Mouse (Mus musculus) monocyte, adult 5-6 weeks (primary cell): ENCODE results near the gene Prickle2. TPM values are rescaled to one million over a fixed set of nuclear protein-coding genes. Genes with fewer than 3 reads are reported as not detected.

Experiments used
- ATAC-seq: fragments of 153-309, 156-312 bp; replicated peaks from 2 replicates; pipeline ENCODE4 v1.8.0; 2017; ENCODE audit warnings: mild to moderate bottlenecking; ENCODE audit not compliant: low TSS enrichment, insufficient number of reproducible peaks, severe bottlenecking, poor library complexity, low FRiP score
- total RNA-seq: library from RNA; stranded (forward); fragments of 200-1000, 200-491, 200-594 nt; gene quantifications from 3 replicates; pipeline ENCODE4 v1.2.3, GENCODE M21; 2017

The Prickle2 gene
- total RNA-seq, 1 experiment from 2014 or later: not detected

- ATAC-seq: no peak
Observed at GRCm38 (mm10) chr6:92533306-92534063, 172.5 kb downstream of the Prickle2 start.

DNA sequence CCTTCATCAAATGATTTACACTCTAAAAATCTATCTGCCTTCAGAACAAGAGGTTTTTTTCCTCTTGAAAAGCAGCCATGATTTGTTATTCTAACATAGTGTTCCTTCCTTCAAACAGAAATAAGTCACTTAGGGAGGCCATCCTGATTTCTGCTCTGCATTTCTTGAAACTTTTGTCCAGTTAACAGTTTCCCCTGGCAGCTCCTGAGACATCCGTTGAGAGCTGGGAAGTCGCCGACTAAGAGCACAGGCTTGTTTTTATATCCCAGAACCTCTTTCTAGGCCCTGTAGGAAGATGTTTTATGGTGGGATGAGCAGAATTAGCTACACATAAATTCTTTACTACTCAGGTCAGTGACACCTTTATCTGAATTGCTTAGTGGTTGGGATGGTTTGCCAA lies 173.1 kb downstream of the Prickle2 start:
- no peak for ATAC-seq

GRCm38 (mm10) chr6:92532331-92532730 lies 173.6 kb downstream of the Prickle2 start:
- ATAC-seq: no peak

- ATAC-seq: no peak
Observed at GRCm38 (mm10) chr6:92526212-92526611, 179.7 kb downstream of the Prickle2 start.

DNA sequence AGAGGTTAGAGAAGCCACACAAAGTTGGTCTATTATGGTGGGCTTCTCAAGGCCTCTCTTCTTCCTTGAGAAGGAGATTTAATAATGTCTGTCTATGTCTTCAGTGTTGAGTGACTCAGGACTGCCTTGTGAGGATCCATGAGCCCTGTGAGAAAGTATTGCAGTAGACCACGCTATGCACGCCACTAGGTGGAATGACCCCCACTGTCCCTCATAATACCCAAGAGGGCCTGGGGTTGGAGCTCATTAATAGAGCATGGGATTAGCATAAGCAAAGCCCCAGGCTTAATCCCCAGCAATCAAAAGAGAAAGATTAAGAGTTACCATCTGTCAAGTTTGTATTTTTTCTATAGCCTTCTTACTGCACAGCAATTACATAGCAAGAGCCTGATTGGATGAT lies 180.3 kb downstream of the Prickle2 start:
- ATAC-seq: no peak

- ATAC-seq: no peak
Observed at GRCm38 (mm10) chr6:92521526-92522075, 184.4 kb downstream of the Prickle2 start.

GRCm38 (mm10) chr6:92520088-92520875 lies 185.7 kb downstream of the Prickle2 start:
- ATAC-seq: no peak

DNA sequence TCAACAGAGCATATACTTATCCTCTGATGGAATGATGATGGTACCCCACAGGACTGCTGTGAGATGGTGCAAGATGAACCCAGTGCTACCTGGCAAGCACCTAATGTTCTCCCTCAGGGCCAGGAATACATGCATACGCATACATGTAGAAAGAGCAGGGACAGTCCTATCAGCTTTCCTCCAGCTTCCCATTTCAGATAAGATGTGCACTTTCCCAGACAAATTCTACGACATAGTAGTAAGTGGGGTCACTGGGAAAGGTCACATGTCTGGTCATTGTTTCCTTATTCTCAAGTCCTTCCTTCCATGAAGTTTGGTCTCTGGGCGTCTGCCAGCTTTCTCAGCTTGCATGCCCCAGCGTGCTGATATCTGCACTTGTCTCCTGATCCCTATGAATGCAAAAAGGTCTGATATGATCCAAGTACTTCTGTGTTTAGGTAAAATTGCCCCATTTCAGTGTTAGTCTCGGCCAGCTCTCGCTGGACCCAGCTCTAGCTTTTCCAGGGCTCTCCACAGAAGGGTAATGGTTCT lies 187.5 kb downstream of the Prickle2 start:
- no peak for ATAC-seq

DNA sequence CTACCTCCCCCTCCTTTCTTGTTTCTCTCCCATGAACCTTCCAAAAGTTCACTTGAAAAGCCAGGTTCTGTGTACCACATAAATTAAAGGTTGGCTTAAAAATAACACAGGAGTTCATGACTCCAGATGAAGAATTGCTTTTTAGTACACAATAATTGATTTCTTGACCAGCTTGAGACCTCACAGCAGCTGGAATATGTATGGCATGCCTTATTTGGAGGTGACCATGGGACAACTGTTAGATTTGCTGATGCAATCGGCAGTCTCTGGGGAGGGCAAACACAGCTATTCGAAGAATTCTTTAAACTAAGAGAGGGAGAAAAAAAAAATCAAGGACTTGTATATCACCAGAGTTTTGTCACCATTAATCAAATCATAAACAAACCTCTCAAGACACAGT lies 189.0 kb downstream of the Prickle2 start:
- no peak for ATAC-seq

DNA sequence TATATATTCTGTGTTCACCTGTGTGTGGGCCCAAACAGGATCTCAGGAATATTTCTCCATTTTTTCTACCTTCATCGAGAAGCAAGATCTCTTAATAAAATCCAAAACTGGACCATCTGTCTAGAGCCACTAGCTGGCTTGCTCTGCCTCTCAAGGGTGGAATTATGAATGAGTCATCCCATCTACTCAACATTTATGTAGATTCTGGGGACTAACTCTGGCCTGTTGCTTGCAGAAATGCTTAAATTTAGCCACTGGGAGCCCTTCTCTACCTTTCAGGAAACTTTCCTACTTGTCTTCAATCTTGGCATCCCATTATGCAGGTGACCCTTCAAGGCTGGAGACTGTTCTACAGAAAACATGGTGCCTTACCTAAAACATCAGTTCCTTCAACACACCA lies 194.0 kb downstream of the Prickle2 start:
- no peak for ATAC-seq

- no peak for ATAC-seq
Observed at GRCm38 (mm10) chr6:92509712-92510111, 196.2 kb downstream of the Prickle2 start.

DNA sequence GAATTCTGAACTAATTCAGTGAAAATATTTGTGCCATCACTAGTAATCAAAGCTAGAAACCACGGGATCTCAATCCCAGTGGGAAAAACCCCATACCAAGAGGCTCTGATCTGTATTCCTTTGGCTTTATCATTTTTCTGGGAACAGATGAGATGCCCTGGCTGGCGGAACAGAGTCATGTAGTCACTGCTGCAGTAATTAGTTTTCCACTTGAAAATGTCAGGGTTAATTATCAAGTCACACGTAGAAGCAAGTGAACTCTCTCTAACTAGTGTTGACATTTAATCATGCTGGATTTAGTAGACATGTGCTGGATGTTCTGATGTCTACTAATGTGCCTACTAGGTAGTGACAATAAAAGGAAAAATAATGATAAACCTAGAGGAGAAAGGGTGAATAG lies 199.7 kb downstream of the Prickle2 start:
- ATAC-seq: no peak

DNA sequence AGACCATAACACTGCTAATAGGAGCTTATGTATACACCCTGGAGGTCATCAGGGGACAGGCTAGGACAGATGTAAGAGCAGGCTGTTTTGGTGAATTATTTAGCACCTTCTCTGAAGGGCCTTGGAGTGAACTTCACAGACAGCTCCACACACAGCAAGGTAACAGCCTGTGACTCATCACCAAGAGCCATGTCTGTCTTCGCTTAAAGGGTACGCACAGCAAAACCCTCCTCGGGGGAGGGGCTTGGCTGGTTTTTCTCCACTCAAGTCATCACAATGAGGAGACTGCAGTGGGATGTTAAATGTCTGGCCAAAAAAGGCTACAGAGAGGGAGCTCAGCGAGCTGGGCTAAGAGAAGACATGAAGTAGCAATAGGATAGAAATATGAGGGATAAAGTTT lies 206.5 kb downstream of the Prickle2 start:
- ATAC-seq: no peak

DNA sequence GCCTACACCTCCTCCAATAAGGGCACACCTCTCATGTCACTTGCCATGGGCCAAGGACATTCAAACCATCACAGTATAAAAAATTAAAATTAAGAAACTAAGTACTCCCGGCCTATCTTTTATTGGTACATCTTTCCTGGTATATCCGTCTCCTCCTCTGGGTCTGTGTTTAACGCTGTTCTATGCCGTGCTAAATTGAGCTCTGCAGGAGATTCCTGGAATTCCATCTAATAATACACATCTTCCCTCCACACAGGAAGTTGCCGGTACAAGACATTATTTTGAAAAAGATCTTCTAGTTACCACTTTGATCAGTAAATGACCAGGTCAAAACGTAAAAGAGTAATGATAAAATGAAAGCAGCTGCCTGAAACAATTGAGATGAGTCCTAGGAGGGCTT lies 207.4 kb downstream of the Prickle2 start:
- ATAC-seq: no peak

GRCm38 (mm10) chr6:92497279-92497678 lies 208.7 kb downstream of the Prickle2 start:
- no peak for ATAC-seq

GRCm38 (mm10) chr6:92495500-92495899 lies 210.5 kb downstream of the Prickle2 start:
- ATAC-seq: no peak

GRCm38 (mm10) chr6:92481690-92481956 lies 224.3 kb downstream of the Prickle2 start:
- no peak for ATAC-seq

DNA sequence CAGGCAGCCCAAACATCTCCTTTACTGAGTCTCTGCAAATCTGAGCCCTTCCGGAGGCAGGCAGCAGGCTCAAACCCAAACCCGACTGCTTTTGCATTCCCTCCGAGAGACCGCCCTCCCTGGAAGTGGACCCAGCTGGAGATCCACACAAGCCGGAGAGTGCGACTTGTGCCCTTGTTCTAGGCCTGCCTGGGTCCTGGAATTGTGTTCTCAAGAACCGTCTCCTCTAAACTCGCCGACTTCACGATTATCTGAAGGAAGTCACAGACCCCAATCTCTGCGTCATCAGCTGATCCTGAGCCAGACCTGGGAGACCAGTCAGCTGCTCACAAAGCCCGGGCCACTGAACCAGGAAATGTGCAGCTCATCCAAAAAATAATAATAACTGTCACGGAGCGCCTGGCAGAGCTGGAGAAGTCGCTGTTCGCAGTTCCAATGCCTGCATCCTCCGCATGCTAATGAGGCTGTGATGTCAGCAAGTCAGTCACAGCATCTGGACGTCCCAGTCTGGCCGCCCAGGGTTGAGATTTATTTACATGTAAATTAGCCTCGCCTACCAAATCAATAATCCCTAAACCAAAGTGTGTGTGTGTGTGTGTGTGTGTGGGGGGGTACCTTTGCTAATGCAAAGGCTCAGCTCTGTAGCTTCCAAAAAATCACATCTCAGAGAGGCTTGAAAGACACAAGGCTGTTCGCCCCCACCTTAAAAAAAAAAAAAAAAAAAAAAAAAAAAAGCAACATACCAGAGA lies 224.8 kb downstream of the Prickle2 start:
- ATAC-seq: no peak

GRCm38 (mm10) chr6:92478612-92479011 lies 227.3 kb downstream of the Prickle2 start:
- ATAC-seq: no peak
